8 mouse cellular contexts compared by ENCODE assay signal in the genomic region with DNA sequence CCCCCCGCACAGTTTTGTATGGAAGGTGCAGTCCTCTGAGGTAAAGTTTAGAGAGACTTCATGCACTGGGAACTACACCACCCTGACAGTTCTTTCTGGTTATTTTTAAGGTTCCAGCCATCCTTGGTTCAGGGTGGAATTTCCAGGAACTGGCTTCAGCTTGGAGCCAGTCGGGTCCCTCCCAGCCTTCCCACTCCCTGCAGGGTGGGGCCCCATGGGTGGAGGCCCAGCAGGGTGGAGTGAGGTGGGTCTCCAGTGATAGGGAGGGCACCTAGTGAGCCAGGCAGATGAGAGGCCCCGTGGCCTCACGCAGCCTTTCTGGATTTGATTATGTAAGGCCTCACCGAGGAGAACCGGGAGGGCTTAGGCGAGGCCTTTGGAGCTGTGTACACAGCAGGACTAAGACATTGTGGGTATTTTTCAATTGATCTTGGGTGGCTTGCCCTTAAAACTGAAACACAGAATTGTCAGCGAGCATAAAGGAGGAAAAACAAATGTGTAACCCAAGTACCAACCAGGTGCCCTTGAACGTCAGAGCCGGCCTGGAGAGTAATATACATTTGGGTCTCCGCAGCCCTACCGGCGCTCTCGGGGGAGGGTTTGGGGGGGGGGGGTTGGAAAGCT. TPM values are rescaled to one million over a fixed set of nuclear protein-coding genes. Genes with fewer than 3 reads are reported as not detected.
DNase-seq lines count a peak whose midpoint lies in the region; ATAC-seq and TF ChIP-seq lines count a peak whose summit lies in the region.

No protein-coding gene starts in this region.

- WGBS in intestine, postnatal 0 days, result 7% methylated on average over 13 of the region's 14 CpGs
- 49% methylated on average over 14 of the region's 14 CpGs for WGBS in olfactory bulb, adult 2 months

- H3K36me3 ChIP-seq in intestine, postnatal 0 days (ENCODE audit: control insufficient read depth, insufficient read depth), result peaks cover 11% of the 10 kb centered on the region

- H3K9ac ChIP-seq in intestine, postnatal 0 days (ENCODE audit: low read depth, low read length), result peak overlapping the region; percentile 48

- peak overlapping the region; percentile 16 for H3K4me3 ChIP-seq in intestine, postnatal 0 days (ENCODE audit: low read depth, low read length)
- H3K4me3 ChIP-seq in olfactory bulb, adult 2 months (ENCODE audit: insufficient read depth, low read depth, low read length), result no peak overlapping the region

- no peaks in the 10 kb centered on the region for H3K27me3 ChIP-seq in intestine, postnatal 0 days (replicated peaks; ENCODE audit: control insufficient read depth, insufficient read depth, low read length)

- peaks cover 49% of the 10 kb centered on the region for H3K4me1 ChIP-seq in intestine, postnatal 0 days (replicated peaks; ENCODE audit: control insufficient read depth, insufficient read depth, low read length)
- peaks cover 37% of the 10 kb centered on the region for H3K4me1 ChIP-seq in olfactory bulb, adult 2 months (ENCODE audit: control insufficient read depth, insufficient read depth, low read length)

- peak overlapping the region; percentile 64 for H3K4me2 ChIP-seq in intestine, postnatal 0 days (replicated peaks; ENCODE audit: low read depth)

- peak overlapping the region; percentile 92 for H3K27ac ChIP-seq in intestine, postnatal 0 days (ENCODE audit: low read depth, low read length)
- H3K27ac ChIP-seq in olfactory bulb, adult 2 months (ENCODE audit: insufficient read depth, low read depth, low read length), result peak overlapping the region; percentile 65

- TF ChIP-seq CTCF in intestine, postnatal 0 days (IDR thresholded peaks at IDR 0.05; ENCODE audit: low read depth), result no peak
- no peak for TF ChIP-seq CTCF in olfactory bulb, adult 2 months (IDR thresholded peaks at IDR 0.05; ENCODE audit: insufficient read depth, low read depth, low read length)

- TF ChIP-seq POLR2A in olfactory bulb, adult 2 months (IDR thresholded peaks at IDR 0.05; ENCODE audit: insufficient read depth, low read depth, low read length), result no peak

- no peaks in the 10 kb centered on the region for H3K9me3 ChIP-seq in intestine, postnatal 0 days (ENCODE audit: control insufficient read depth)

- ATAC-seq in intestine, postnatal 0 days, result peak; percentile 87

- peak; percentile 62 for DNase-seq in ovary, postnatal 36 days (ENCODE audit: low spot score)
- no peak for DNase-seq in ovary, postnatal 14 days (ENCODE audit: low spot score)
- DNase-seq in c-Kit-positive CD71-positive TER-119-negative erythroid progenitor cells, embryonic 14.5 days (ENCODE audit: low read depth), result peak; percentile 91
- peak; percentile 99 for DNase-seq in heart, adult 11 months
- DNase-seq in lung, adult 18-20 months, result peak; percentile 82 to 88
- no peak for DNase-seq in layer of hippocampus, adult 9-10 months (ENCODE audit: low spot score)

RNA-seq across cellular contexts. Expression of gene Klf3, which starts 8.4 kb away (rescaled TPM):
- 76.9 and 79.3 TPM in 2 replicates for polyA plus RNA-seq in intestine, postnatal 0 days (2015; fragmentation: Nextera tagmentation; extraction: Ambion mirVana)
- not detected in 2 replicates for polyA plus RNA-seq in olfactory bulb, adult 2 months (2012; ENCODE audit: insufficient read depth, insufficient read length, low replicate concordance, missing spikeins)

Comparison
In these comparisons a context has a peak if more than half of its experiments do, and no peak if none do; other contexts are left out.
1. DNase-seq: peak in ovary, postnatal 36 days (single experiment), c-Kit-positive CD71-positive TER-119-negative erythroid progenitor cells, embryonic 14.5 days (single experiment), heart, adult 11 months (single experiment) and lung, adult 18-20 months (2 of 2); none in ovary, postnatal 14 days (single experiment) and layer of hippocampus, adult 9-10 months (single experiment).